ENCODE assay signal across 35 mouse cellular contexts in the genomic region with DNA sequence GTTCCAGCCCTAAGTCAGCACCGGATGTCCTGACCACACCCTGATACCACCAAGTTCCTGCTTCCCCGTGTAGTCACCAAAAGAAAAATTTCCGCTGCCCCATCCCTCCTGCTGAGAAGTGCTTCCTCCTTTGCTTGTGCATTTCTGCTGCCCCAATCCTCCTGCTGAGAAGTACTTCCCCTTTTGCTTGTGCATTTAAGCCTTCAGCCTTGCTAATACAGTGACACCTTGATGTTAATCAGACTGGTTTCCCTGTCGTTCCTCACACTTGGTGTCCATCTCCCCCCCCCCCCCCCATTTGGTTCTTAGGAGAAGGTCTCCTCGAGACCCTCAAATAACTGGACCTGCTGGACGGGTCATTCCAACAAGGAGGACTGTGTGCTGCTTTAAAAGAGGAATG. TPM values are rescaled to one million over a fixed set of nuclear protein-coding genes. Genes with fewer than 3 reads are reported as not detected.
"Had no signal": no experiment of that assay in that cellular context is flagged by ENCODE, and none has a peak within 500 bp of the region (broad histone marks: within the 10 kb centered on the region; RNA-seq: fewer than 3 reads in every experiment).

No protein-coding gene starts in this region.

RNA-seq across cellular contexts. Expression of a gene that starts 39.0 kb away (rescaled TPM):
- total RNA-seq: heart, postnatal 10 days; heart, postnatal 14 days; heart, postnatal 25 days; heart, postnatal 36 days; heart, postnatal 4 days; hematopoietic stem cell, adult 5-6 weeks; hindbrain, postnatal 0 days; layer of hippocampus, adult 18-20 months; layer of hippocampus, adult 2 months; layer of hippocampus, adult 8-10 months; layer of hippocampus, postnatal 10 days; layer of hippocampus, postnatal 14 days; layer of hippocampus, postnatal 25 days; layer of hippocampus, postnatal 36 days; left cerebral cortex, adult 18-20 months; left cerebral cortex, adult 2 months; left cerebral cortex, adult 8-10 months had no signal
- polyA plus RNA-seq: heart, embryonic 12.5 days; heart, embryonic 13.5 days; heart, embryonic 14.5 days; heart, embryonic 15.5 days; heart, embryonic 16.5 days; heart, postnatal 0 days; hindbrain, embryonic 10.5 days; hindbrain, embryonic 11.5 days; hindbrain, embryonic 12.5 days; hindbrain, embryonic 13.5 days; hindbrain, embryonic 15.5 days; hindbrain, postnatal 0 days; intestine, embryonic 14.5 days; kidney, adult 2 months; kidney, embryonic 14.5 days; kidney, embryonic 15.5 days; kidney, embryonic 16.5 days; kidney, postnatal 0 days; large intestine, adult 2 months had no signal
